Mouse (Mus musculus): ENCODE data around the gene Ptpre.

DNA sequence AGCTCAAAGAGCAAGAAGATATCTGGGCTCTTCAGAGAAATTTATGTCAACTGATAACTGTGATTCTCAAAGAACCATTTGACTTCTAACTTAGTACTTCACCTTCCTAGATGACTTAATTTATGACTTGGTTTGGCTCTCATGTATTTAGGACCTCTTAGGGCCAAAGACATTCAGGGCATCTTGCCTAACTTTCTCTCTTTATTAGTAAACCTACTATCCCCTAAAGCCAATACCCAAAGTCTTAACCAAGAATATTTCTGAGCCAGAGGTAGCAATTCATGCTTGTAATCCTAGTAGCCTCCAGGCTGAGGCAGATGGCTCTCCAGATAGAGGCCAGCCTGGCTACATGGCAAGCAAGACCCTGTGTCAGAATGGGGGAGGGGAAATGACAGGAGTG lies 123.0 kb downstream of the Ptpre start:
- no peak for TF ChIP-seq CTCF (IDR thresholded peaks at IDR 0.05; ENCODE audit: borderline replicate concordance, insufficient read depth, low read depth, low read length)
- TF ChIP-seq POLR2A (IDR thresholded peaks at IDR 0.05; ENCODE audit: borderline replicate concordance, insufficient read depth, low read length): no peak
